Mouse (Mus musculus) ES-E14 (cell line): Measurements from ENCODE around the gene Med9. TPM values are rescaled to one million over a fixed set of nuclear protein-coding genes. Genes with fewer than 3 reads are reported as not detected.
A peak's percentile ranks its signal among the peaks of the same experiment; 100 is the strongest.
"Not testable (repeated sequence)": the region's sequence is repeated elsewhere in the genome, so short reads cannot be mapped to it uniquely, and the experiment has no call there.

ENCODE experiments used
- DNase-seq: peaks from one replicate; pipeline ENCODE4 v3.0.0-alpha.2; 2013; ENCODE audit warnings: low read depth, low spot score
- H3K27ac ChIP-seq: 2 replicates; pipeline ENCODE4 v1.5.1; 2012; ENCODE audit warnings: low read depth, mild to moderate bottlenecking, low read length, moderate library complexity, mixed read lengths; ENCODE audit not compliant: poor library complexity, insufficient read depth, severe bottlenecking
- H3K36me3 ChIP-seq: 2 replicates; pipeline ENCODE4 v1.6.1; 2012; ENCODE audit warnings: mild to moderate bottlenecking, low read length, moderate library complexity, mixed read lengths; ENCODE audit not compliant: control insufficient read depth, poor library complexity, insufficient read depth, severe bottlenecking
- H3K4me1 ChIP-seq, 2 experiments: fragments of 150-350 bp in 1 of 2; sonication (generic) in 1 of 2; 2 replicates each; pipeline ENCODE4 v1.6.1; 2012; ENCODE audit warnings: low read length in 2 of 2, mild to moderate bottlenecking in 1 of 2, mixed read lengths in 1 of 2; ENCODE audit not compliant: control insufficient read depth in 2 of 2, insufficient read depth in 2 of 2, poor library complexity in 1 of 2
- H3K4me3 ChIP-seq, 2 experiments: fragments of 150-350 bp in 1 of 2; sonication (generic) in 1 of 2; 2 replicates each; pipeline ENCODE4 v1.5.1; 2012; ENCODE audit warnings: low read length in 2 of 2, low read depth in 1 of 2, mild to moderate bottlenecking in 1 of 2, mixed read lengths in 1 of 2; ENCODE audit not compliant: insufficient read depth in 1 of 2, poor library complexity in 1 of 2, severe bottlenecking in 1 of 2
- H3K9ac ChIP-seq: 2 replicates; pipeline ENCODE4 v1.6.1; 2012; ENCODE audit warnings: low read depth, mild to moderate bottlenecking, low read length, mixed read lengths; ENCODE audit not compliant: poor library complexity, insufficient read depth, severe bottlenecking
- H3K9me3 ChIP-seq: fragments of 150-350 bp; sonication (generic); 2 replicates; pipeline ENCODE4 v1.6.1; 2012; ENCODE audit warnings: low read depth, mild to moderate bottlenecking, low read length; ENCODE audit not compliant: control insufficient read depth, insufficient read depth
- CHD2 ChIP-seq: IDR thresholded peaks from 2 replicates; pipeline ENCODE4 v1.6.1; 2014; ENCODE audit warnings: mild to moderate bottlenecking, low read depth, low read length, inconsistent platforms
- HCFC1 ChIP-seq: IDR thresholded peaks from 2 replicates; pipeline ENCODE4 v1.6.1; 2012; ENCODE audit warnings: low read length, inconsistent platforms, borderline replicate concordance; ENCODE audit not compliant: insufficient read depth
- MAFK ChIP-seq: IDR thresholded peaks from 2 replicates; pipeline ENCODE4 v1.6.1; 2014; ENCODE audit warnings: mild to moderate bottlenecking, low read depth, low read length, inconsistent platforms; ENCODE audit not compliant: insufficient read depth
- ZC3H11A ChIP-seq: IDR thresholded peaks from 2 replicates; pipeline ENCODE4 v1.6.1; 2012; ENCODE audit warnings: low read depth, mild to moderate bottlenecking, inconsistent platforms, low read length, borderline replicate concordance
- ZNF384 ChIP-seq: IDR thresholded peaks from 2 replicates; pipeline ENCODE4 v1.6.1; 2012; ENCODE audit warnings: low read depth, low read length, inconsistent platforms
- in situ Hi-C, 2 experiments: fragments of 600-800 bp; cut with MboI; formaldehyde crosslinking; loops; one replicate each; pipeline ENCODE4 v1.15.1; 2025; ENCODE audit warnings: low sequenced_read_pairs in 2 of 2, inconsistent platforms in 1 of 2; ENCODE audit not compliant: unreplicated experiment in 2 of 2
- total RNA-seq: library from RNA; depleted of rRNA; stranded (reverse); fragments of 300-350 nt; gene quantifications from 2 replicates; pipeline ENCODE4 v1.2.3, GENCODE M21; 2012

Med9 gene
- total RNA-seq, 1 experiment, result 22.9 TPM

DNA sequence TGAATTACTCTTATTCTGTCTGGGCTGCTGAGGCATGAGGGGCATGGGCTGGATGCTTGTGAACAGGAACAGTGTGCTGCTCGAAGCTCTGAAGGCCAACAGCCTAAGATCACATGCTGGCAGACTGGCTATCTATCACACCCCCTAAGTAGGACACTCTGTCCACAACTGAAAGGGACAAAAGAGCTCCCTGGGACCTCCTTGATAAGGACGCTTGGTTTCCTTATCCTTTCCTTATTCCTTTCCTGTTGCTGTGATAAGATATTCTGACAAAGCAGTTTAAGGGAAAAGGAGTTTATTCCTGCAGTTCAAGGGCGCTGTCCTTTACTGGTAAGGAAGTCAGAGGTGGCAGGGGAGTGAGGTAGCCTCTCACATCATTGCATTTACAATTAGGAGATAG, 7.4 kb upstream of the Med9 start:
- in situ Hi-C loops, result no loop called here
- H3K36me3 ChIP-seq, result no peaks in the 10 kb centered on the region
- H3K9me3 ChIP-seq, result no peaks in the 10 kb centered on the region
- H3K27ac ChIP-seq, result no peak overlapping the region
- DNase-seq, result no peak
- no peak overlapping the region for H3K4me3 ChIP-seq
- TF ChIP-seq MAFK (no peak), CHD2 (no peak), ZNF384 (no peak), HCFC1 (no peak), ZC3H11A (no peak)
- H3K9ac ChIP-seq, result no peak overlapping the region
- no peaks in the 10 kb centered on the region for H3K4me1 ChIP-seq

DNA sequence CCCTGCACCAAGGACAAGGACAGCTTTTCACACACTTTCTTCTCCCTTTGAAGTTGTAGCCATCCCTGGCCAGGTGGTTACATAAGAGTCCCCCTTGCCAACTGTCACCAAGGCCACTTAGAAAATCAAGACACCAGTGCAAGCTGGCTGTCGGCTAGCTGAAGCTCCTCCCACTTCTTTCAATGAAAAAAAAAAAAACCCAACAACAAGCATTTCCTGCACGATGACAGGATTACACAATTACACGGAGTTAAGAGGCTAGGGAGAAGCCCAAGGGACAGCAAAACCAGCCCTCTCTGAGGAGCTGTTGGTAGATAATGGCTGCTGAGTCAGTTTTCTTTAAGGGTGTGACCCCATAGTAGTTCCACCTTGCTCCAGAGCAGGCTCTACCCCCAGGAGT, 6.6 kb upstream of the Med9 start:
- DNase-seq, result no peak
- in situ Hi-C loops, result no loop called here
- Histone ChIP-seq H3K9ac (no peak overlapping the region), H3K4me3 (no peak overlapping the region), H3K36me3 (no peaks in the 10 kb centered on the region), H3K27ac (no peak overlapping the region), H3K9me3 (no peaks in the 10 kb centered on the region), H3K4me1 (no peaks in the 10 kb centered on the region)
- TF ChIP-seq HCFC1 (no peak), ZNF384 (peak; percentile 66; the same call in 1 of the 2 replicates)

DNA sequence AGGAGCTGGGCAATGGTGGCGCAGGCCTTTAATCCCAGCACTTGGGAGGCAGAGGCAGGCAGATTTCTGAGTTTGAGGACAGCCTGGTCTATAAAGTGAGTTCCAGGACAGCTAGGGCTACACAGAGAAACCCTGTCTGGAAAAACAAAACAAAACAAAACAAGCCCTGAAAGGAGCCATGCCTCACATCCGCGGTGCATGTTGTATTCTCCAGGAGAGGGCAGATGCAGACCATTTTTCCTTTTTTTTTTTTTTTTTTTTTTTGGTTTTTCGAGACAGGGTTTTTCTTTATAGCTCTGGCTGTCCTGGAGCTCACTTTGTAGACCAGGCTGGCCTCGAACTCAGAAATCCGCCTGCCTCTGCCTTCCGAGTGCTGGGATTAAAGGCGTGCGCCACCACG, 3.2 kb upstream of the Med9 start:
- H3K27ac ChIP-seq, H3K4me1 ChIP-seq, H3K9ac ChIP-seq, in situ Hi-C loops, H3K4me3 ChIP-seq, H3K9me3 ChIP-seq, DNase-seq, H3K36me3 ChIP-seq: not testable (repeated sequence)
- peak; percentile 53; the same call in 1 of the 2 replicates for TF ChIP-seq ZNF384

DNA sequence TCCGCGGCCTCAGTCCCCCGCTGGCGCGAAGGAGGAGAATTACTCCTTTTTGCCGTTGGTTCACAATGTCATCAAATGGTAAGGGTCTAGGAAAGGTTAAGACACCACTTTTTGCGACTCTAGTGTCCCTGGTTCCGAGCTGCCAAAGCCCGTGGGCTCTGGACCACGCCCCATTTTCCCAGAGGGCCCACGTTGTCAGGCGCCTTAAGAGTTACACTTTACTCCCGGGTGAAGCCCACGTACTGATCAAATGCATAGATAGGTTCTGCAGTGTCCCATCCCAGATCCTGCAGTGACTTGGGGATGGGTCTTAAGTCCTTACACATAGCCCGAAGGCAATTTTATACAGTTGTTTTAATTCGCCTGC, 378 bp downstream of the Med9 start:
- H3K36me3 ChIP-seq, result no peaks in the 10 kb centered on the region
- H3K4me3 ChIP-seq, result peak overlapping the region; percentile 93 to 98
- H3K9ac ChIP-seq, result peak overlapping the region; percentile 98
- peak overlapping the region; percentile 41; the same call in 1 of the 2 replicates for H3K27ac ChIP-seq
- H3K4me1 ChIP-seq, result no peaks in the 10 kb centered on the region
- no peak for DNase-seq
- TF ChIP-seq CHD2, result no peak
- no peak for TF ChIP-seq ZNF384
- no peak for TF ChIP-seq ZC3H11A
- no peak for TF ChIP-seq HCFC1
- TF ChIP-seq MAFK, result no peak
- no peaks in the 10 kb centered on the region for H3K9me3 ChIP-seq
- in situ Hi-C loops, result no loop called here

DNA sequence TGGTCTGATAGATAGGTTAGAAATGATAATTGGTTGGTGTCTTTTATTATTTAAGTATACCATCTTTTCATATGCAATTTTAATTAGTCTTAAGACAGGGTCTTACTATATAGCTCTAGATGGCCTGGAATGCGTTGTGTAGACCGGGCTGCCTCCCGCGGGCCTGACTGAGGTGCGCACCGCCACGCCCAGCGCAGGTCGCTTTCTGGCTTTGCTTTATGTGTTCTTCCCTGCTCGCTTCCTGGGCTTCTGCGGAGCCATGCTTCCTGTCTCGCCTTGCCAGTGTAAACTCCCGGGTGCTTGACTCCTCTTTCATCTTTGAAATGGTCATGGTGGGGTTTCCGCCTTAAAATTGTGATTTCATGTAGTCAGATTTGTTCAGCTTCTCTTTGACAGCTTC, 4.9 kb downstream of the Med9 start:
- H3K9ac ChIP-seq, result no peak overlapping the region
- TF ChIP-seq HCFC1 (no peak), ZC3H11A (no peak), CHD2 (no peak), ZNF384 (no peak), MAFK (no peak)
- peaks cover 5% of the 10 kb centered on the region; the same call in 1 of the 2 replicates for H3K36me3 ChIP-seq
- H3K9me3 ChIP-seq, result no peaks in the 10 kb centered on the region
- no peak overlapping the region for H3K27ac ChIP-seq
- no peak overlapping the region for H3K4me3 ChIP-seq
- no peaks in the 10 kb centered on the region for H3K4me1 ChIP-seq
- no peak for DNase-seq
- in situ Hi-C loops, result no loop called here
